Mouse (Mus musculus) kidney, adult 11 months (tissue): ENCODE measurements around the gene Cdh26.

ENCODE experiments used
- DNase-seq: peaks from one replicate; pipeline ENCODE4 v3.0.0; 2022

Gene Cdh26

GRCm38 (mm10) chr2:178513636-178514071 lies 83.3 kb downstream of the Cdh26 start:
- no peak for DNase-seq

DNA sequence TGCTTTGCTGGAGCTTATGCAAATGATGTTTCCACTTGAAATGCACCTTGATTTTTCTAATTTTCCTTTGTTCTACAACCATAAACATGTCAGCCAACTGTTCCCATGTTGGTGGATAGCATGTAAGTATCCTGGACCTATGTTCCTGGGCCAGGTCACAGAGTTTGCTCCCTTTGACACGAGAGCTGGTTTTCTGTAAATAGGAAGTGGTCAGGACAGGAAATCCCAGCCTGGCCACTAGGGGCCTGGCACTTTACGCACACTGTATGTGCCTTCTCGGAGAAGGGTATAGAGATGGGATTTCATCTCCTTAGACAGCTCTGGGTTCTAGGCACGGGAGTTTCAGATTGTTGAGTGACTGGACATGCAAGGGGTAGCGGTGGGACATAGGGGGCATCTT lies 86.1 kb downstream of the Cdh26 start:
- DNase-seq, result no peak

- DNase-seq, result no peak
These were observed 86.6 kb downstream of the Cdh26 start for GRCm38 (mm10) chr2:178516941-178517340.

DNA sequence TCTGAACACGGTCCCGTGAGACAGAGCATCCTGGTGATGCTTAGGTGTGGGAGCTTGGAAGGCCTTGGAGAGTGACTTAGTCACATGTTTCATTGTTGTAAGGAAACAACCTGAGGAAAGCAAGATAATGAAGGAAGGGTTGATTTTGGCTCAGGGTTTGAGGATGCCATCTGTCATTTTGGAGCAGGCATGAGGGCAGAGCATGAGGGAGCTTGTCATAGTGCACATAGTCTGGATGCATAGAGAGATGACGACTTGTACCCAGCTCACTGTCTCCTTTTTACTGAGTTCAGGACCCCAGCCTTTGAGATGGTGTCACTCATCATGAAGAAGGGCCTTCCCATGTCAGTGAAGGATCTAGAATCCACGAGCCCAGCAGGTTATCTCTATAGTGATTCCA lies 89.0 kb downstream of the Cdh26 start:
- DNase-seq, result no peak

DNA sequence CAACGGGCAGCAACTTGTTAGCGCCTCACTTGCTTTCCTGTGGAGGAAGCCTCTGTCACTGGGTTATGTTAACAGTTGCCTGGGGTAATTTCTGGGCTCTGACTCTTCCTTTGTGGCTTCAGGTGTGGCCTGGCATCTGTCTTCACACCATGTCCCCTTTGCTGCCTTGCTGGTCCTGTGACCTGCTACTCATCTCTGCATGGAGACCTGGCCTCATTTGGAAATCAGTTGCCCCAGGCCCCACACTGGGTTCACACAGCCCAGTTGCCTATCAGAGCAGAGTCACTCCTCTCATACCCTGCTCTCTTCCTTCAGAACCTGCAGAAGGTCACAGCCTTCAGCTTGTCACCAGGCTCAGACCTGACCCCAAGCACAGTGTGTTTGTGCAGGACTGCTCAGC lies 89.9 kb downstream of the Cdh26 start:
- no peak for DNase-seq

DNA sequence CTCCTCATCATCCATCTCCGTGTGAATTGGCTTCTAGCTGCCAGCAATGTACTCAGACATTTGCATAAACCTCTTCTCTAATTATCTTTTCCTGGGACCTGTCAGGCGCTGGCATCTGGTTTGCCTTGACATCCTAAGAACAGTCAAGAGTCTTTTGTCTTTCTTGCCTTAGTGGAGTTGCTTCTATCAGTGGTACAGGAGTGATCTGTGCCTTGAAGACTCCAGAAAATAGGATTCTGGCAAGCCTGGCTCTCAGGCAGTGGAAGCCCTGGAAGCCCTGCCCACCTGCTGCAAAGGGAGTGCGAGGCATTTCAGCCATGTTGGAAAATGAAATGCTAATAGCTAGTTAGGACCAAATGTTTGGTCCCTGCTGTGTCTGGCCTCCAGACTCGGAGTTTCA lies 92.0 kb downstream of the Cdh26 start:
- no peak for DNase-seq

DNA sequence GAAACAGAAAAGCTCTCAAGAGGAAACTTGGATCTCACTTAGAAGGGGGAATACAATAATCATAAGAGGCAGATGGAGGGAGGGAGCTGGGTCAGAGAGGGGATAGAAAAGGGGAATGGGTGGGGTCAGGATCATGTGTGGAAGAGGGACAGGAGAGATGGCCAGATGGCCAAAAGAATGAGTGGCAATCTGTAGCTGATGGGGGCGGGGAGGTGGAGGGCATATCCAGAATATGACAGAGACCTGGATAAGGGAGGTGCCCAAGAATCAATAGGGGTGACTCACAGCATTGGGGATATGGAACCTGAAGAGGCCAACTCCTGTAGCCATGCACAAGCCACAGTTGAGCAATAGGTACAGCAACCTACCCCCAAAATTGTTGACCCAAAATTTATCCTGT lies 92.5 kb downstream of the Cdh26 start:
- DNase-seq, result no peak

DNA sequence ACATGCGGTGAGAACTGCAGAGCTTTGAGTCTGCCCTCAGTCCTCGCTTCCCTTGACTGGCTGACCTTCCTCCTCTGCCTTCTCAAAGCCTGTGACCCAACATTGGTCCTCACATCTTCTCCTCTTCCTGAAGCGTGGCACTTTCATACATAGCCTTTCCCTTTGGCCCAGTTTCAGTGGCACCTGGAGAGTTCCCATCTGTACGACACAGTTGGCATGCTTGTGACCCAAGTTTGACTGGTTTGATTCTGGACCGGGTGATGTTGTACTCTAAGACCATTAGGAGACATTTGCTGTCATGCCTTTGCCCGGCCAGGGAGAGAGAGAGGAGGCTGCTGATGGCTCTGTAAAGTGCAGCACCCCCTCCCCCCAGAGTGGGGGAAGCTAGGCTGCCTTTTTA lies 96.4 kb downstream of the Cdh26 start:
- DNase-seq, result no peak

GRCm38 (mm10) chr2:178531226-178531625 lies 100.9 kb downstream of the Cdh26 start:
- DNase-seq, result no peak

GRCm38 (mm10) chr2:178536574-178536973 lies 106.2 kb downstream of the Cdh26 start:
- no peak for DNase-seq
